Mouse (Mus musculus): ENCODE results near the gene Opa3.

Opa3 gene

DNA sequence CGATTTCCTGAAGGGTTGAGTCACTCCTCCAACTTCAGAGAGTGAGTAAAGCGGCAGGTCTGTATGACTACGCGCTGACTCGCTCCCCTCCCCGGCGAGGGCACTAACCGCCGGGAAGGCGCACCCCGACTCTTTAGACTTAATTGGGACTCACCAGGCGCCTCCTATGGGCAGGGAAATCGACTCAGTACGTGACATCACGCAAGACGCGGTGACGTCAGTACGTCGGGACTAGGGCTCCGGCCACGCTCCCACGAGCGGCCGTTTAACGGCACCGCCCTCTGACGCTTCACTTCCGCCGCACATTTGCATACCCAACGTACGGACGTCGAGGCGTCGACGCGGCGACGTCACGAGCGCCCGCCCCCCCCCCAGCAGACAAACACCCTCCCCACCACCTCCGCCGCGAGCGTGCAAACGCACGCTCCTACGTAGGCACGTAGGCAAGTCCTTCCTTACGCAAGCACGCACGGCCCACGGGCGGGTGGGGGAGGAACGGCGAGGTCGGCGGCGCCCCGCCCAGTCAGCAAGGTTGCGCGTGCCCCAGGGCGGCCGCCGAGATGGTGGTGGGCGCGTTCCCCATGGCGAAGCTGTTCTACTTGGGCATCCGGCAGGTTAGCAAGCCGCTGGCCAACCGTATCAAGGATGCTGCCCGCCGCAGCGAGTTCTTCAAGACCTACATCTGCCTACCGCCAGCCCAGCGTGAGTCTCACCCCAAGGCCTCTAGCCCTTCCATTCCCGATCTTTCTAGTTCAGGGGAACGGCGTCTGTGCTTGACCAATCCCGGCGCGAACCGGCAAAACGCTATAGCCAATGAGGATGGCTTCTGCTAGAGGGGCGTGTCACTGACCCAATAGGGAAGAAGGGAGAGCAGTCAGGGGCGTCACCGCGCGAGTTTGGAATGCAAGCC lies at the start of gene Opa3:
Gene Opa3, plus strand, starts transcription at position 452 of the 910 bp plus-strand sequence.
- peak; percentile 100 for DNase-seq

DNA sequence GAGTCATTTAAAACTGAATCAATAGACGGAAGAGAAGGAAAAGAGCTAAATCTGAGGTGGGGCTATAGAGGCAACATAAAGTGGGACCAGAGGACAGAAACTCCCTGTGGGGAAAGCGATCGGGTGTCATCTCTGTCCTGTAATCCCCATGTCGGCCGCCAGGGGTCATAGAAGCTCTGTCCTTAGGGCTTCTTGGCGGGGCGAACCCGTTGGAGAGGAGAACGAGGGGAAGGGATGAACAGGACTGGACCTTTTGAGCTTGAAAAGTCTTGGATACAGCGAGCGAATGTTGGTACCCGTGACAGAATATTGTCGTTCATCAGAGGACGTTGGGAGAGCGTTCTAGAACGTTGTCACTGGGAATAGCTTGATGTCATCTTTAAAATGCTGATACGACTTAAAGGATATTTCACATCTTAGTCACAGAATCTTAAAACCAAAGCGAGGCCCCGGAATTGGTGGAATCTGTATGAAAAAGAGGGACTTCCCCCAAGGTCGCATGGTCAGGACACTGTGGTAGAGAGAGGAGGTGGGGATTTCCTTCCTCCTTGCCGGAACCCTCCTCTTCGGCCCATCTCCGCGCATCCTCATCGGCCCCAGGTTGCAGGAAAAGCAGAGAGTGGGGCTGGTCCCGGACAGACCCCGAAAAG lies 49.6 kb upstream of the Opa3 start:
- DNase-seq, result peak; percentile 95

GRCm38 (mm10) chr7:19179173-19179572 lies 49.0 kb upstream of the Opa3 start:
- DNase-seq, result peak; percentile 94

- DNase-seq, result no peak
Observed at GRCm38 (mm10) chr7:19179936-19180335, 48.2 kb upstream of the Opa3 start.

DNA sequence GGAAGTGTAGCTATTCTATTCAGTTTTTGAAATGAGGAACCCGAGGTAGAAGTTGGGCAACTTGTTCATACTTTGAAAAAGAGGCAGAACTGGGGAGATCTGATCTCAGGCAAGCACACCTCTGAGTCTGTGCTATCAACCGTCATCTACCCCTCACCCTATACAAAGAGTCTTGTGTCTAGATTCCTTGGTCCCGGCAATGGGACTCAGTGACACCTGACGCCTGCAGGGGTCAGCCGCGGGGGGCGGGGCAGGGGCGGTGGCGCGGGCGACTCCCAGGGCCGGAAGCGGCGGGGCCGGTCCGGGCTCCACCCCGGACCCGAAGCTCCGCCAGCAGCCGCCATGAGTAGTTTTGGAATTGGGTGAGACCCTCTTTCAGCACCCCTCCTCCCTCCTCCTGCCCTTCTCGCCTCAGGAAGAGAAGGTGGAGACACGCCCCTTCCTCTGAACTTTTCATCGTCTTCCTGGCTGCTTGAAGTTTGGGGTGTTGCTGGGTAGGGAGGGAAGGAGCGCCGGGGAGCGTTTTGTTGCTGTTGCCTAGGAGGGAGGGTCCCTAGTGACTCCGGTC lies 47.2 kb upstream of the Opa3 start:
- DNase-seq, result peak; percentile 97

DNA sequence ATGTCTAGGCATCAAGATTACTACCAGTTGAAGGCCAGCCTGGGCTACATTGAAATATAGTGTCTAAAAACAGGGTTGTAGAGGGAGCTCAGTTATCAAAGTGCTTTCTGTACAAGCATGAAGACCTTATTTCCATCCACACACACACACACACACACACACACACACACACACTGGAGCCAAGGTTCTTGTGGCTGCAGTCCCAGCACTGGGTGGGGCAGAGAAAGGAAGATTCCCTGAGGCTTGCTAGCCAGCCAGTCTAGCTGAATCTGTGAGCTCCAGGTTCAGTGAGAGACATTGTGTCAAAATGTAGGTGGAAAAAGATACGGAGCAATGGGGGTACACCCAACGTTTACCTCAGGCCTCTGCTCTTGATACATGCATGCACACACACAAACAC lies 43.9 kb upstream of the Opa3 start:
- DNase-seq, result peak; percentile 90

DNA sequence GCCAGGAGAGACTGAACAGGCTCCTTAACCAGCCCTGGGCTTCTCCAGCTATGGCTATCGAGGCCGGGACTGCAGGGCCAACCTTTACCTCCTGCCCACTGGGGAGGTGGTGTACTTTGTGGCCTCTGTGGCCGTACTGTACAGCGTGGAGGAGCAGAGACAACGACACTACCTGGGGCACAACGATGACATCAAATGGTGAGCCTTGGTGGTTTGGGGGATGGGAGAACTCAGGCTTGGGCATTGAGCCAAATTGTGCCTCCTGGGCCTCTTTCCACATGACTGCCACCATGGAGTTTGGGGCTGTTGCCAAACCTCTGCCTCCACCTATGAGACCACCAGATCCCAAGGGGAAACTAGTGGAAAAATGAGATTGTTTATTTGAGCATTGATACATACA lies 43.4 kb upstream of the Opa3 start:
- peak; percentile 87 for DNase-seq

DNA sequence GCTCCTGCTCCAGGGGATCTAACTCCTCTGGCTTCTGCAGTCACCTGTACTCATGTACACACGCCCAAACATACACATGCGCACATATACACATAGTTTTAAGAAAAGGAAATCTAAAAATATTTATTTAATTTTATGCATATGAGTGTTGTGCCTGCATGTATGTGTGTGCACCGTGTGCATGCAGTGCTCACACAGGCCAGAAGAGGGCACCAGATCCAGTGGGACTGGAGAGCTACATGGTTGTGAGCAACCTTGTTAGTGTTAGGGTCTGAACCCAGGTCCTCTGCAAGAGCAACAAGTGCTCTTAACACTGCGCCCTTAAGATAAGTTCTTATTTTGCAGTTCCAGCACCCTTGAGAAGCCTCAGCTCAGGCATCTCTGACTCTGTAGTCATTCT lies 33.5 kb upstream of the Opa3 start:
- no peak for DNase-seq

DNA sequence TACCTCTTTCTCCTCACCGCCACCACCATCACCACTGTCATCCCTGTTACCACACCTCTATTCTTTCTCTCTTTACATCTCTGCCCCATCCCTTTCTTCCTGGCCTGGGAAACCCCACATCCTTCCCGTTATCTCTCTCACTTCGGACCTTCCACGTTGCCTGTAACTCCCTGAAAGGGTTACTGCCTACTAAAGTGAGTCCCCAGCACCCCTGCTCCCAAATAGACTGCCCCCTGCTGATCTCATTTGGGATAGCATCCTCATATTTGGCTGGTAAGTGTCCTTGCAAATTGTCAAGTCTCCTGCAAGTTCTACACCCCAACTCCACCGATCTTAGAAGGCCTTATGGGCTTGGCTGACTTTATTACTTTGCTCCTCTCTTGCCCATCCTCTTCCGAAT lies 31.5 kb upstream of the Opa3 start:
- peak; percentile 87 for DNase-seq

GRCm38 (mm10) chr7:19197985-19198384 lies 30.1 kb upstream of the Opa3 start:
- DNase-seq, result no peak

DNA sequence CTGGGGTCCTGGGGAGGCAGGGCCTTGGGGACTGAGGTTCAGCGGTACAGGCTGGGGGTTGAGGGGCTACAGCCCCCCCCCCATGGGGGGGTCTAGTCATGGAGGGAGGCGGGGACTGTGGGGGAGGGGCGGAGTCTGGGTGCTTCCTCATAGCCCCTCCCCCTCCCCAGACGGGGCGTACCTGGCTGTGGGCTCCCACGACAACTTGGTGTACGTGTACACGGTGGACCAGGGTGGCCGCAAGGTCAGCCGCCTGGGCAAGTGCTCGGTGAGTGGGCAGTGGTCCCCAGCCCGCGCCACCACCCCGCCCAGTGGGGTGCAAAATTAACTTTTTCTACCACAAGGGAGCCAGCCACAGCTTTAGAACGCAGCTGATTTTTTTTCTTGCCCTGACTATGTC lies 26.5 kb upstream of the Opa3 start:
- no peak for DNase-seq

DNA sequence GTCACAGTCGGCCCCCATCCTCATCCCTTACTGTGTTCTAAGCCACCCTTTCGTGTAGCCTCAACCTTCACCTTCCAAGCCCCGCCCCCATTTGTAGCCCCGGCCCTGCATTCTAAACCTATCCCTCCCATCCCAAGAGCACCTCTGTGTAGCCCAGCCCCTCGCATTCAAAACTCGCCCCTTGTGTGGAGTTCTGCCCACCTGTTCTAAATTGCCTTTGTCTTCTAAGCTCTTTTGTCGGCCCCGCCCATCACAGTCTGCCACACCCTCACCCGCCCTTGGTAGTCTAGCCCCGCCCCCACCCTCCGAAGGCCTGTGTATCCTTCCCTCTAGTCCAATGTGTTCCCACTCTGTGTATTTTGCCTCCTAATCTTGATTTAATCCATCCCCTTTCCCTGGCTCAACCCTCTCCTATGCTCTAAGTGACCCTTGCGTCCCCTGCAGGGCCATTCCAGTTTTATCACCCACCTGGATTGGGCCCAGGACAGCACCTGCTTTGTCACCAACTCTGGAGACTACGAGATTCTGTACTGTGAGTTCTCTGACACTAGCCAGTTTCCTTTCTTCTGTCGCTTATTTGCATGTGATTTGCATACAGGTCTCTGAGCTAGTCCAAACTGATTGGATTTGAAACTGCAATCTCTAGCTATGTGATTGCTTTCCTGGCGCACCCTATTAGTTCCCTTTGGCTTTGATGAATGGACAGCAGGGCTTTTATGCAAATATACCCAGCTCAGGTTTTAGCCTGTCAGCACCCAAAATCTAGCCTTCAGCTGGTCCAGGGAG lies 25.9 kb upstream of the Opa3 start:
- DNase-seq, result no peak

DNA sequence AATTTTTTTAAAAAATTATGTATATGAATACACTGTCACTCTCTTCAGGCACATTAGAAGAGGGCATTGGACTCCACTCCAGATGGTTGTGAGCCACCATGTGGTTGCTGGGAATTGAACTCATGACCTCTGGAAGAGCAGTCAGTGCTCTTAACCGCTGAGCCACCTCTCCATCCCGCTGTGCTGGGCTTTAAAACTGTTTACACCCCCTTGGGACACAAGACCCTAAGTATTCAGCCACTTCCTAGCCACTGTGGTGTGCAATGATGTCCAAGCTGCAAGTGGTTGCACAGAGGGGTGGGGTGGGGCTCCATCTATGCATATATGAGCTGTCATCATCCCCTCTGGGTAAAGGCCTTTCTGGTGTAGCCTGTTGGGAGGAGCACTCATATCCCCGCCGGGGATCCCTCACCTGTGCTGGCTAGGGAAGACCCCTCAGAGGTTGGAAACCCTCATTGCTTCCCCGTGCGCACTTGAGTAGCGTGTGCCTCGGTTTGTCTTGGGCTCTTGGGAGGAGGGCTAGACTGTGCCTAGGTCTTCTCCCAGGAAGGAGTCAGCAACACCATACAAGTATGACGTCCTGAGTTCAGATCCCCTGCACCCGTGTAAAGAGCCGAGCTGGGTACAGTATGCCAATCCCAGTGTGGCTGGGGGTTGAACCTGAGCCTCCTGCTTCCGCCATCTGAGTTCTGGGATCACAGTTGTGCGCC lies 19.8 kb upstream of the Opa3 start:
- no peak for DNase-seq

DNA sequence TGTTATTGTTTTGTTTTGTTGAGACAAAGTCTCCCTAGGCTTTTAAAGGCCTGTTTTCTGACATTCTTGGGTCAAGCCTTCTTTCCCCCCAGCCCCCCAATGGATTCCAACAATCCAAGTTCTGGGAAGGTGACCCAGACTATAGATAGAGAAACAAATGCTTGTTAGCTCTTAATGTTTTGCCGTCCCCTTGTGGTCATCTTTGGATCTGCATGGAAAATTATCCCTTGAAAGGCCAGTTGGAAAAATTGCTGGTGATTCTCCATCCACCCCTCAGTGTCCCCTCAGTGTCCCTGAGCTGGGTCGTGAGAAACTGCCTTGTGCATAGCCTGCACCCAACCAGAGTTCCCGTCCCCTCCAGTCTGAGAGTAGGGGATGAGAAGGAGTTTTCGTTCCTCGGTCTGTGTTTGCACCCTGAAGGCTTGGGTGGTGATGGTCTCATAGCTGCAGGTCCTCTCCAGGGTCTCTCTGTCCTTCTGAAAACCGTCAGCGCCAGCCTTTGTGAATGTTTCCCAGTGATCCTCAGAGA lies 19.1 kb upstream of the Opa3 start:
- DNase-seq, result peak; percentile 88

GRCm38 (mm10) chr7:19209494-19209893 lies 18.6 kb upstream of the Opa3 start:
- peak; percentile 51 for DNase-seq

- DNase-seq, result peak; percentile 84
Observed at GRCm38 (mm10) chr7:19210010-19210409, 18.1 kb upstream of the Opa3 start.

DNA sequence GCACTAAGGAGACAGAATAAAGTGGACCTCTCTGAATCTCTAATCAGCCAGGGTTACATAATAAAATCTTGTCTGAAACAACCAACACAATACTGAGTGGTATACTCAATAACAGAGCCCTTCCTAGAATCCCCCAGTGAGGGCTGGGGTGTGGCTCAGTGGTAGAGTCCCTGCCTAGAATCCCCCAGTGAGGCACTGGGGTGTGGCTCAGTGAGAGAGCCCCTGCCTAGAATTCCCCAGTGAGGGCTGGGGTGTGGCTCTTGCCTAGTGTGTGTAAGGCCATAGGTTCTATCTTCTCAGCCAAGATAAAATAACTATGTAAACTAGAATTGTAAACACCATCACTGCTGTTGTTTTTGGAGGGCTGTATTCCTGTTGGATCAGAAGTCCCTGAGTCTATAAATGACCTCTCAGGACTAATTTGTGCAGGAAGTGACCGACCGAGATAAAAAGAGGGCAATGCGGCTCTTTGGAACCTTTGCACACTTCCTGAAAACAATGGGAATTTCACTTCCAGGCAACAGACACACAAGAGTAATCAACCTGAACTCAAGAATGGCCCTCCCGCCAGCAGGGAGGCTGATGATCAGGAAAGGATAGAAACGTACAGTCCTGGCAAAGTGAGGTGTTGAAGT lies 17.0 kb upstream of the Opa3 start:
- DNase-seq, result peak; percentile 94

DNA sequence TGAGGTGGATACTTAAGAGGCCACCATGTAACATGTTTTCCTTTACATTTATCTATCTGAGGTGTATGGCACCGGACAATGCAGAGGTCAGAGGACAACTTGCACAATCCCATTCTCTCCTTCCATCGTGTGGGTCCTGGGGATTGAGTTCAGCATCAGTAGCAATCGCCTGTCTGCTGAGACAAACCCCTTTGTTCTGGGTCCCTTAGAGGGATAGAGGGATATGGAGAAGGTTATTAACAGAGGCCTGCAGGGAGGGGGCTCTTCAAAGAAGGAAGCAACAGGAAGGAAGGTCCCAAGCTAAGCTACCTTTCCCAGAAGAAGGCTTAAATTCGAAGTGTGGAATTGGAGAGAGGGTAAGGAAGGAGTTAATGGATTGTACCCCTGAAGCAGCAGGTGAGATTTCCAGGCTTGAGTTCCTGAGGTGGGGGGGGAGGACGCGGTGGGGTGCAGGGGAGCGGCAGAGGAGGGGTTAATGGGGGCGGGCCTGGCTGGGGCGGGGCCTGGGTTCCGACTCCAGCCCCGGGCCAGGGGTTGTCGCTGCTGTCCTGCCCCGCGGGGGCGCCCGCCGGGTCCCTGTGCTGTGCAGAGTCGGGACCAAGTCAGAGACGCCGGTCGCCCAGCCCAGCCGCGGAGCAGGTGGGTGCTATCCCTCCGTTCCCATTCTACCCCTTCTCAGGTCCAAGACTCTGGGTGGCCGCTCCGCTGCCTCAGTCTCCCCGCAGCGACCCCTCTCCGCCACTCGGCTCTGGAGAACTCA lies 16.0 kb upstream of the Opa3 start, which contains the start of gene Gpr4:
Gene Gpr4, plus strand, starts transcription at position 543 of the 760 bp plus-strand sequence.
- peak; percentile 97 for DNase-seq

DNA sequence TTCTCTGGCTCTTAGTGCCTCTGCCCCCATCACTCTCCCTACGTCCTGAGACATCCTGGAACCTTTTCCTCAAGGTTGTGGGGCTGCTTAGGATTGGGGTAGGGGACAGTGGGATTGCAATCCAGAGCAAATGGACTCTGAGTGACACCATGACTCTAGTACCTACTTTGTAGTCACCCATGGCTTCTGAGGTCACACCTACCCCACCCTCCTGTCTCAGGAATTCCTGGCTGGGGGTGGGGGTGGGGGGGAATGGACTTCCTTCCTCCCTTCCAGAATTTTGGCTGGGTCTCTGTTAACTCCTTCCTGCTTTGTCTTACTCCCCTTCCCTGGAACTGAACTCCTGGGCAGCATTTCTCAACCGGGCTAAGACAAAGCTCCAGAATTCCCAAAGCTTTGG lies 14.7 kb upstream of the Opa3 start:
- DNase-seq, result peak; percentile 95

GRCm38 (mm10) chr7:19214369-19214768 lies 13.8 kb upstream of the Opa3 start:
- DNase-seq, result no peak

GRCm38 (mm10) chr7:19214940-19215339 lies 13.2 kb upstream of the Opa3 start:
- DNase-seq, result no peak

Data from heart, adult 11 months (tissue).